Mouse (Mus musculus): ENCODE measurements around the gene Lmo4. TPM values are rescaled to one million over a fixed set of nuclear protein-coding genes. Genes with fewer than 3 reads are reported as not detected.

The Lmo4 gene
- polyA plus RNA-seq, 1 experiment from 2014 or later = 53.2 TPM

DNA sequence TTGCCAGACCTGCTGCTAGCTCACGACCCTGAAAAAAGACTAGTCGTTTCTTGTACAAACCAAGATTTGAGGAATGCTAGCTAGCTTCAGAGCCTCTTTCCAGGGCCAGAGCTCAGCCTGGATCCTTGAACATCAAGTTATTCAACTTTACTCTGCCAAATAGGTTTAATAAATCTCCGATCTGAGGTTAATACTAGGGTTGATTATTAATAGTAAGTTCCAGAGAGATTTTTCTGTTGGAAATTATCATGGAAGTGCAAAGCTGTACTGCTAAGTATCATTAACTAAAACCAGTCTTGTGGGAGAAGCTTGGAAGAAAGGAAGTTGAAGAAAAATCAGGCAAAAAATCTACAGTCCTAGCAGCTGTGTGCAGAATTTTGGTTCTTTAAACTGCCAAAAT is 1.2 kb upstream of the Lmo4 start:
- Histone ChIP-seq H3K9ac (ENCODE audit: low read depth, low read length) (peak overlapping the region; percentile 83), H3K9me3 (replicated peaks; ENCODE audit: low read length) (no peaks in the 10 kb centered on the region), H3K36me3 (ENCODE audit: insufficient read depth, low read length) (no peaks in the 10 kb centered on the region), H3K27ac (peak overlapping the region; percentile 98), H3K4me3 (replicated peaks; ENCODE audit: low read depth, low read length) (no peak overlapping the region), H3K4me1 (replicated peaks; ENCODE audit: insufficient read depth, low read length) (no peaks in the 10 kb centered on the region; the same call in 1 of the 2 replicates), H3K4me2 (ENCODE audit: low read length) (peak overlapping the region; percentile 93), H3K27me3 (ENCODE audit: insufficient read depth, low read length) (no peaks in the 10 kb centered on the region)
- ATAC-seq (replicated peaks; ENCODE audit: low FRiP score, low read depth) (no peak), DNase-seq (ENCODE audit: low spot score) (no peak)
- WGBS = 15% methylated on average over 3 of the region's 3 CpGs
- TF ChIP-seq CTCF (IDR thresholded peaks at IDR 0.05; ENCODE audit: low read depth) = no peak

DNA sequence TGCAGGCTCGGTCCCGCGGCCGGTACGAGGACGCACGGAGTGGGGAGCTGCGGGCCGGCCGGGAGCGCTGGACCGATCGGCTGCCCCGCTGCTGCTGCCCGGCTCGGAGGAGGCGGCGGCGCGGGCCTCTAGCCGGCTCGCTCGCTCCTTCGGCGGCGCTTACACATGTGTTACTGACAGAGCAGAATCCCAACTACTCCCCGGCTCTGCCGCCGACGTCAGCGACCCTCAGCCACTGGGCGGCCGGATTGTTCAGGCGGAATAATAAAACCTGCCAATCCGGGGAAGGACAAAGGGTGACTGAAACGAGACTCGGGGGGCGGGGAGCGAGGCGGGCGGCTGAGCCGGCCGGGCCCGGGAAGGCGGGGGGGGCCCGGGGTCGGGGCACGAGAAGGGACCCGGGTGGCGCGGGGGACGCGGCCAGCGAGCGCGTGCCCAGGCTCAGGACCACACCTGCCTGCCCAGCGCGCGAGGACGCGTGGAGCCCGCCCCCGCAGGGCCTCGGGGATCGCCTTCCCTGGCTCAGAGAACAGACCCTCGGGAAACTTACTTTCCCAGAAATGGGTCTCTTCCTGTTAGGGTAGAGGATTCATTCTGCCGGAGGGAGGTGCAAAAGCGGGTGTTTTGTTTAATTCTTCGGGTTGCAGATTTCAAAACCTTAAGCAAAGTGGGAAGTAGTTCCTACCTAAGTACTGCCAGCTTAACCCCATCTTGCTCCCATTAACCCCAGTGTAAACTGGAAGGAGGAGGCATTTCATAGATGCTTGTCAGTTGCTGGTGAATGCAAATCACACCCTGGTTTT is 532 bp upstream of the Lmo4 start:
- peak; percentile 94 for ATAC-seq (replicated peaks; ENCODE audit: low FRiP score, low read depth)
- H3K9ac ChIP-seq (ENCODE audit: low read depth, low read length) = peak overlapping the region; percentile 83
- peak overlapping the region; percentile 93 for H3K4me2 ChIP-seq (ENCODE audit: low read length)
- H3K4me1 ChIP-seq (replicated peaks; ENCODE audit: insufficient read depth, low read length) = no peaks in the 10 kb centered on the region; the same call in 1 of the 2 replicates
- DNase-seq (ENCODE audit: low spot score) = peak; percentile 99
- TF ChIP-seq CTCF (IDR thresholded peaks at IDR 0.05; ENCODE audit: low read depth) = no peak
- under 1% methylated on average over 55 of the region's 69 CpGs for WGBS
- H3K27ac ChIP-seq = peak overlapping the region; percentile 98
- no peaks in the 10 kb centered on the region for H3K36me3 ChIP-seq (ENCODE audit: insufficient read depth, low read length)
- H3K27me3 ChIP-seq (ENCODE audit: insufficient read depth, low read length) = no peaks in the 10 kb centered on the region
- no peaks in the 10 kb centered on the region for H3K9me3 ChIP-seq (replicated peaks; ENCODE audit: low read length)
- peak overlapping the region; percentile 80 for H3K4me3 ChIP-seq (replicated peaks; ENCODE audit: low read depth, low read length)

DNA sequence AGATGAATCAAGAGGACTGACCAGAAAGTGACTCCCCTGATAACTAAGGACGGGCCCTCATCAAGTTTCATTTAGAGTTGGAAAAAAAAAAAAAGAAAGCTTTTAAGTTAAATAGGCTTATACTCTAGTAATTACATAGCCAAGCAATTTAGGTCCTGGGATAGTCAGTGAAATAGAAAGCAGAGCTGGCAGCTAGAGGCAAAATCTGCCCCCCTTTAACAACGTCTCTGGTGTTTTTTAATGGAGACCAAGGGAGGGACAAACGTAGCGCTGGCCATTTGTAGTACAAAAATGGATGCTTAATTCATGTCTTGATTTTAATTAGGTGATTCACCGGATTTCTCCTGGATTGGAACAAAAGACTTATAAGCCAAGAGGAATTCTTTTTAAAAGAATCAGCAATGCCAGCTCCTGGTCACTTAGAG is 1.0 kb downstream of the Lmo4 start:
- H3K27ac ChIP-seq = peak overlapping the region; percentile 98
- DNase-seq (ENCODE audit: low spot score) (peak; percentile 58), ATAC-seq (replicated peaks; ENCODE audit: low FRiP score, low read depth) (no peak)
- 1% methylated on average over 5 of the region's 5 CpGs for WGBS
- H3K4me1 ChIP-seq (replicated peaks; ENCODE audit: insufficient read depth, low read length) = peaks cover 3% of the 10 kb centered on the region; the same call in 1 of the 2 replicates
- H3K9me3 ChIP-seq (replicated peaks; ENCODE audit: low read length) = no peaks in the 10 kb centered on the region
- H3K4me2 ChIP-seq (ENCODE audit: low read length) = peak overlapping the region; percentile 93
- H3K9ac ChIP-seq (ENCODE audit: low read depth, low read length) = peak overlapping the region; percentile 83
- no peaks in the 10 kb centered on the region for H3K36me3 ChIP-seq (ENCODE audit: insufficient read depth, low read length)
- no peaks in the 10 kb centered on the region for H3K27me3 ChIP-seq (ENCODE audit: insufficient read depth, low read length)
- TF ChIP-seq CTCF (IDR thresholded peaks at IDR 0.05; ENCODE audit: low read depth) = no peak
- H3K4me3 ChIP-seq (replicated peaks; ENCODE audit: low read depth, low read length) = peak overlapping the region; percentile 80

DNA sequence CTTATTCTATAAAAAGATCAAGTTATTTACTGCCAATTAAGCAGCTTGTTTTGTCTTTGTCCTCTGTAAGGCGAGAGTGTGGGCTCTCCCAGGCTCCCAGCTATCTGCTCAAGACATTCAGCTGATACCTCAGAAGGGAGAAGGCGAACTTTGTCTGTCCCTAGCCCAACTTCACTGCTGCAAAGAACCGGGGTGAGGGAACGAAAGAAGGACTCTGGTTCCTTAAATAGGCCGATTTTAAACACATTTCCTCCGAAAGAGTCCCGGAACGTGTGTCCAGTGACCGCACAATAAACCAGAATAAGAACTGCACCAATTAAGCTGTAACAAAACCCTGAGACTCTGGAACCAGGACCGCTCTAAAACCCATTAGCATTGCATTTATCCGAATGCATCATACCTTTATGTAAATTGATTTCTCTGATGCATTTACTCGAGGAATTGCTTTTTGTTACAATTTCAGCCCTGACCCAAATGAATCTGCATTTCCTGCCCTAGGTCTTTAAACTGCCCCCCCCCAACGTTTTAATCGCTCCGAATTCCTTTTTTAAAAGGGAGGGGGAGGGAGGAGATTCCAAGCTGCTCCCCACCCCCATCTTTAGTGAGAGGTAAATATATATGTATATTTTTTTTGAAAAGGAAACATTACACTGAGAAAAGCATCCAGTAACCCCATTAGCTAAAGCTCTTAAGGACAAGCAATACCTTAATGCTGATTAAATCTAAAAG is 1.6 kb downstream of the Lmo4 start:
- WGBS = 0% methylated on average over 15 of the region's 15 CpGs
- ATAC-seq (replicated peaks; ENCODE audit: low FRiP score, low read depth) (no peak), DNase-seq (ENCODE audit: low spot score) (peak; percentile 75)

DNA sequence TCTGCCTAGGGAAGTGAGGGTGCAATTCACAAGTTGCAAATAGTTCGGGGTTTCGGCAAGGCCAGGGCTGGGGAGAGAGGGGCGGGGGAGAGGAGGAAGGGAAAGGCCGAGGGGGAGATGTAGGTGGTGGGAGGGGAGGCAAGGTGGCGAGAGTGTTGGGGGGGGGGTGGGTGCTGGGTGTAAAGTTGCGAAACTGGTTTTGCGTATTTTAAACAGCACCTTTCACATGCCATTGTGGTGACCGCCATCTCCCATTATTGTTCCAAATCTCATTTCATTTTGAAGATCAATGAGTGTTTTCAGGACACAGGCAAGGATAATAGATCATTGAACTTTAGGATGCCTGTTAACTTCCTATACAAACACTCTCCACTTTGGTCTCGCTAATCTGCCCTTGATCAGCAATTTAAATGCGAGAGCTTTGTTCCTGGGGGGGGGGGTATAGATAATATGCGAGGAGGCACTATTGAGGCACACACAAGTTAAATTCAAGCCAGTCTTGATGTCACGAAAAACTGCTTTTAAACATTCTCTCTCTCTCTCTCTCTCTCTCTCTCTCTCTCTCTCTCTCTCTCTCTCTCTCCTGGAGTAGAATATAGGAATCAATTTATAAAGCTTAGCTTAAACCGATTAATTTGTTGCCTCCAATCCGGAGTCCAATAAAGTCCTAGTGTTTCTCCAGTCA is 2.3 kb downstream of the Lmo4 start:
- H3K9ac ChIP-seq (ENCODE audit: low read depth, low read length) = peak overlapping the region; percentile 83
- no peak for DNase-seq (ENCODE audit: low spot score)
- TF ChIP-seq CTCF (IDR thresholded peaks at IDR 0.05; ENCODE audit: low read depth) = no peak

More for the DNA sequence above, 1.6 kb downstream of the Lmo4 start:
- no peaks in the 10 kb centered on the region for H3K27me3 ChIP-seq (ENCODE audit: insufficient read depth, low read length)
- no peaks in the 10 kb centered on the region for H3K9me3 ChIP-seq (replicated peaks; ENCODE audit: low read length)
- TF ChIP-seq CTCF (IDR thresholded peaks at IDR 0.05; ENCODE audit: low read depth) = no peak
- H3K4me1 ChIP-seq (replicated peaks; ENCODE audit: insufficient read depth, low read length) = peaks cover 3% of the 10 kb centered on the region; the same call in 1 of the 2 replicates
- H3K36me3 ChIP-seq (ENCODE audit: insufficient read depth, low read length) = no peaks in the 10 kb centered on the region
- peak overlapping the region; percentile 93 for H3K4me2 ChIP-seq (ENCODE audit: low read length)
- peak overlapping the region; percentile 83 for H3K9ac ChIP-seq (ENCODE audit: low read depth, low read length)
- H3K27ac ChIP-seq = peak overlapping the region; percentile 98
- H3K4me3 ChIP-seq (replicated peaks; ENCODE audit: low read depth, low read length) = peak overlapping the region; percentile 80

More for the DNA sequence above, 2.3 kb downstream of the Lmo4 start:
- no peaks in the 10 kb centered on the region for H3K27me3 ChIP-seq (ENCODE audit: insufficient read depth, low read length)
- peaks cover 3% of the 10 kb centered on the region; the same call in 1 of the 2 replicates for H3K4me1 ChIP-seq (replicated peaks; ENCODE audit: insufficient read depth, low read length)
- no peaks in the 10 kb centered on the region for H3K9me3 ChIP-seq (replicated peaks; ENCODE audit: low read length)
- peak overlapping the region; percentile 98 for H3K27ac ChIP-seq
- no peaks in the 10 kb centered on the region for H3K36me3 ChIP-seq (ENCODE audit: insufficient read depth, low read length)
- peak overlapping the region; percentile 80 for H3K4me3 ChIP-seq (replicated peaks; ENCODE audit: low read depth, low read length)
- ATAC-seq (replicated peaks; ENCODE audit: low FRiP score, low read depth) = no peak; the same call in 1 of the 2 replicates
- peak overlapping the region; percentile 93 for H3K4me2 ChIP-seq (ENCODE audit: low read length)
- WGBS = 0% methylated on average over 14 of the region's 14 CpGs

Data from kidney, postnatal 0 days (tissue).